In genomic region chr5:92393863-92394262, GRCm38 (mm10) we compare ENCODE assay signal across 31 mouse cellular contexts. TPM values are rescaled to one million over a fixed set of nuclear protein-coding genes. Genes with fewer than 3 reads are reported as not detected.
DNase-seq lines count a peak whose midpoint lies in the region; ATAC-seq lines count a peak whose summit lies in the region.
"Had no signal": no experiment of that assay in that cellular context is flagged by ENCODE, and none has a peak within 500 bp of the region (broad histone marks: within the 10 kb centered on the region; RNA-seq: fewer than 3 reads in every experiment).

No protein-coding gene starts in this region.

- H3K4me1 ChIP-seq in heart, embryonic 10.5 days, result peaks cover 51% of the 10 kb centered on the region
- H3K4me1 ChIP-seq in liver, embryonic 15.5 days (replicated peaks), result peaks cover 57% of the 10 kb centered on the region
- H3K4me1 ChIP-seq in midbrain, embryonic 14.5 days (ENCODE audit: control insufficient read depth, insufficient read depth, low read length), result no peaks in the 10 kb centered on the region
- H3K4me1 ChIP-seq: embryonic facial prominence, embryonic 12.5 days; hindbrain, embryonic 12.5 days had no signal

- H3K9me3 ChIP-seq in heart, embryonic 10.5 days, result no peaks in the 10 kb centered on the region
- no peaks in the 10 kb centered on the region for H3K9me3 ChIP-seq in liver, embryonic 15.5 days (replicated peaks)
- H3K9me3 ChIP-seq in midbrain, embryonic 14.5 days (ENCODE audit: control insufficient read depth, low read length), result no peaks in the 10 kb centered on the region
- H3K9me3 ChIP-seq: embryonic facial prominence, embryonic 12.5 days; heart, embryonic 12.5 days; hindbrain, embryonic 12.5 days; megakaryocyte, embryonic 14.5 days had no signal

- DNase-seq in heart, embryonic 10.5 days (ENCODE audit: low spot score), result peak; percentile 72
- no peak for DNase-seq in heart, adult 18-20 months
- peak; percentile 45 for DNase-seq in liver
- DNase-seq in midbrain, embryonic 14.5 days, result no peak
- no peak for DNase-seq in right cerebral cortex, postnatal 36 days (ENCODE audit: low spot score in 2 of 2)
- no peak for DNase-seq in thymus, postnatal 0 days (ENCODE audit: low spot score)
- DNase-seq: adrenal gland, postnatal 25 days; cerebellum, adult 2 months; cerebellum, postnatal 25 days; heart, postnatal 10 days; kidney, adult 8-10 months; kidney, postnatal 4 days; left cerebral cortex, postnatal 4 days; lung, embryonic 14.5 days; lung, postnatal 14 days; right cerebral cortex, postnatal 25 days; spleen, adult 18-20 months; thymus, postnatal 25 days had no signal

- H3K4me3 ChIP-seq in heart, embryonic 10.5 days, result no peak overlapping the region
- H3K4me3 ChIP-seq in liver, embryonic 15.5 days (replicated peaks), result no peak overlapping the region
- no peak overlapping the region for H3K4me3 ChIP-seq in midbrain, embryonic 14.5 days (replicated peaks; ENCODE audit: low read depth, low read length)
- H3K4me3 ChIP-seq: embryonic facial prominence, embryonic 12.5 days; hindbrain, embryonic 12.5 days; megakaryocyte, embryonic 14.5 days had no signal

- no peaks in the 10 kb centered on the region for H3K36me3 ChIP-seq in heart, embryonic 10.5 days
- H3K36me3 ChIP-seq in liver, embryonic 15.5 days (replicated peaks), result no peaks in the 10 kb centered on the region
- no peaks in the 10 kb centered on the region for H3K36me3 ChIP-seq in midbrain, embryonic 14.5 days (ENCODE audit: control insufficient read depth, insufficient read depth, low read length)
- H3K36me3 ChIP-seq: embryonic facial prominence, embryonic 12.5 days; heart, embryonic 12.5 days; hindbrain, embryonic 12.5 days had no signal

- peaks cover 35% of the 10 kb centered on the region for H3K27me3 ChIP-seq in heart, embryonic 10.5 days (ENCODE audit: insufficient read depth, poor library complexity, severe bottlenecking)
- peaks cover 49% of the 10 kb centered on the region for H3K27me3 ChIP-seq in liver, embryonic 15.5 days
- no peaks in the 10 kb centered on the region for H3K27me3 ChIP-seq in midbrain, embryonic 14.5 days (ENCODE audit: control insufficient read depth, insufficient read depth, low read length)

- no peak overlapping the region for H3K27ac ChIP-seq in heart, embryonic 10.5 days
- H3K27ac ChIP-seq in liver, embryonic 15.5 days (replicated peaks), result no peak overlapping the region
- no peak overlapping the region for H3K27ac ChIP-seq in midbrain, embryonic 14.5 days (replicated peaks; ENCODE audit: low read depth, low read length)
- H3K27ac ChIP-seq: embryonic facial prominence, embryonic 12.5 days; hindbrain, embryonic 12.5 days; hindbrain, postnatal 0 days; kidney, postnatal 0 days had no signal

- H3K9ac ChIP-seq in liver, embryonic 15.5 days, result no peak overlapping the region
- no peak overlapping the region for H3K9ac ChIP-seq in midbrain, embryonic 14.5 days (replicated peaks; ENCODE audit: low read length)
- H3K9ac ChIP-seq: embryonic facial prominence, embryonic 12.5 days; heart, embryonic 12.5 days; hindbrain, embryonic 12.5 days; lung, embryonic 14.5 days had no signal

- ATAC-seq in liver, embryonic 15.5 days (ENCODE audit: insufficient read depth), result no peak
- peak; percentile 56 for ATAC-seq in megakaryocyte-erythroid progenitor cell, adult 5-6 weeks (replicated peaks; ENCODE audit: low FRiP score, low TSS enrichment, poor library complexity, severe bottlenecking)
- ATAC-seq in midbrain, embryonic 14.5 days (ENCODE audit: low FRiP score, low TSS enrichment), result no peak
- ATAC-seq: forebrain, embryonic 14.5 days; hindbrain, postnatal 0 days; intestine, embryonic 16.5 days; midbrain, embryonic 16.5 days had no signal

- WGBS in heart, embryonic 10.5 days, result 62% methylated on average over 10 of the region's 10 CpGs
- 25% methylated on average over 10 of the region's 10 CpGs for WGBS in liver, embryonic 15.5 days (ENCODE audit: insufficient replicate concordance)
- 74% methylated on average over 10 of the region's 10 CpGs for WGBS in midbrain, embryonic 14.5 days

- peak overlapping the region; percentile 40 for H3K4me2 ChIP-seq in liver, embryonic 15.5 days
- H3K4me2 ChIP-seq in midbrain, embryonic 14.5 days (ENCODE audit: low read length), result no peak overlapping the region
- H3K4me2 ChIP-seq: hindbrain, embryonic 12.5 days; lung, embryonic 14.5 days had no signal

RNA-seq across cellular contexts. Expression of gene Nup54, which starts 41.2 kb away (rescaled TPM):
- polyA plus RNA-seq in heart, embryonic 10.5 days (2016; fragmentation: Nextera tagmentation; extraction: Ambion mirVana), result 52.8 and 60.8 TPM in 2 replicates
- 10 to 100 TPM; 19.1 to 21.9 TPM for total RNA-seq in heart, adult 18-20 months (2021)
- polyA plus RNA-seq in liver, embryonic 15.5 days (2015; fragmentation: Nextera tagmentation; extraction: Ambion mirVana), result 26.7 and 27.7 TPM in 2 replicates
- 75.8 and 80.0 TPM in 2 replicates for total RNA-seq in megakaryocyte-erythroid progenitor cell, adult 5-6 weeks (2014; fragmentation: Nextera tagmentation)
- 99.1 and 106 TPM in 2 replicates for total RNA-seq in megakaryocyte-erythroid progenitor cell, adult 5-6 weeks (2017)
- 58.2 and 61.4 TPM in 2 replicates for polyA plus RNA-seq in midbrain, embryonic 14.5 days (2014; fragmentation: Nextera tagmentation; extraction: Ambion mirVana)
- 44.2 and 44.6 TPM in 2 replicates for polyA plus RNA-seq in thymus, postnatal 0 days (2015; fragmentation: Nextera tagmentation; extraction: Ambion mirVana)

RNA-seq across cellular contexts. Expression of gene Cxcl10, which starts 45.2 kb away (rescaled TPM):
- 0.64 TPM in 1 of 2 replicates, not detected in the other for polyA plus RNA-seq in heart, embryonic 10.5 days (2016; fragmentation: Nextera tagmentation; extraction: Ambion mirVana)
- total RNA-seq in heart, adult 18-20 months (2021), result under 1 TPM in 1 of 2 experiments, not detected in 1; 0.25 TPM
- 4.1 and 5.3 TPM in 2 replicates for polyA plus RNA-seq in liver, embryonic 15.5 days (2015; fragmentation: Nextera tagmentation; extraction: Ambion mirVana)
- total RNA-seq in megakaryocyte-erythroid progenitor cell, adult 5-6 weeks (2014; fragmentation: Nextera tagmentation), result not detected in 2 replicates
- 2.2 and 5.6 TPM in 2 replicates for total RNA-seq in megakaryocyte-erythroid progenitor cell, adult 5-6 weeks (2017)
- polyA plus RNA-seq in midbrain, embryonic 14.5 days (2014; fragmentation: Nextera tagmentation; extraction: Ambion mirVana), result 3.5 TPM in 1 of 2 replicates, not detected in the other
- polyA plus RNA-seq in thymus, postnatal 0 days (2015; fragmentation: Nextera tagmentation; extraction: Ambion mirVana), result 96.0 and 127 TPM in 2 replicates
- total RNA-seq: hindbrain, postnatal 0 days; layer of hippocampus, postnatal 25 days; left cerebral cortex, postnatal 4 days had no signal
- polyA plus RNA-seq: lung, embryonic 14.5 days; neural tube, embryonic 11.5 days had no signal

Comparison
In these comparisons a context has a peak if more than half of its experiments do, and no peak if none do; other contexts are left out.
1. DNase-seq: peak in heart, embryonic 10.5 days (single experiment) and liver (single experiment); none in heart, adult 18-20 months (0 of 2), midbrain, embryonic 14.5 days (single experiment), right cerebral cortex, postnatal 36 days (0 of 2) and thymus, postnatal 0 days (single experiment).
2. RNA of gene Cxcl10, which starts 45.2 kb away (polyA plus RNA-seq): 96.0 to 127 TPM in thymus, postnatal 0 days; 4.1 to 5.3 TPM in liver, embryonic 15.5 days, 3.5 TPM in midbrain, embryonic 14.5 days and 0.64 TPM in heart, embryonic 10.5 days; every median in the first group is over 10 times any median in the second.